Mouse (Mus musculus): ENCODE data around the gene Adgra3.

GRCm38 (mm10) chr5:50045180-50045579 is 13.6 kb downstream of the Adgra3 start:
- TF ChIP-seq EP300 (IDR thresholded peaks at IDR 0.05; ENCODE audit: low read depth in 1 of 2, low read length in 2 of 2) = no peak
- no peak for TF ChIP-seq HCFC1 (IDR thresholded peaks at IDR 0.05; ENCODE audit: low read depth, low read length)
- no peak for TF ChIP-seq POLR2A (IDR thresholded peaks at IDR 0.05; ENCODE audit: control insufficient read depth in 1 of 2, insufficient read depth in 1 of 2, low read depth in 1 of 2, low read length in 2 of 2, poor library complexity in 1 of 2)
- no peak for TF ChIP-seq CTCF (IDR thresholded peaks at IDR 0.05 in 2 of 3, conservative IDR thresholded peaks at IDR 0.05 in 1 of 3; ENCODE audit: control insufficient read depth in 1 of 3, insufficient read depth in 1 of 3, low read depth in 2 of 3, low read length in 3 of 3, poor library complexity in 1 of 3, severe bottlenecking in 1 of 3)
- no peak for TF ChIP-seq UBTF (IDR thresholded peaks at IDR 0.05; ENCODE audit: borderline replicate concordance, insufficient read depth, low read depth, low read length)
- no peak for TF ChIP-seq MAZ (IDR thresholded peaks at IDR 0.05; ENCODE audit: low read depth, low read length)
- TF ChIP-seq MEF2A (IDR thresholded peaks at IDR 0.05; ENCODE audit: extremely low read depth, insufficient replicate concordance, low read depth, low read length, poor library complexity, severe bottlenecking) = no peak
- no peak for TF ChIP-seq RCOR1 (IDR thresholded peaks at IDR 0.05; ENCODE audit: low read depth, low read length)
- TF ChIP-seq MYC (IDR thresholded peaks at IDR 0.05; ENCODE audit: low read depth, low read length) = no peak
- no peak for TF ChIP-seq RAD21 (IDR thresholded peaks at IDR 0.05; ENCODE audit: low read depth, low read length)
- no peak for TF ChIP-seq MAX (IDR thresholded peaks at IDR 0.05; ENCODE audit: low read length)
- no peak for TF ChIP-seq JUND (IDR thresholded peaks at IDR 0.05; ENCODE audit: low read depth, low read length)

All from MEL (cell line).